Mouse (Mus musculus) erythroblast, embryonic 14.5 days (primary cell): Measurements from ENCODE around the gene Fto.

Experiments used
- GATA1 ChIP-seq: IDR thresholded peaks from 2 replicates; pipeline ENCODE4 v1.6.1; 2012; ENCODE audit warnings: low read length, inconsistent platforms, mixed read lengths
- TAL1 ChIP-seq: IDR thresholded peaks from 3 replicates; pipeline ENCODE4 v1.6.1; 2012; ENCODE audit warnings: low read length, inconsistent platforms, mixed read lengths

DNA sequence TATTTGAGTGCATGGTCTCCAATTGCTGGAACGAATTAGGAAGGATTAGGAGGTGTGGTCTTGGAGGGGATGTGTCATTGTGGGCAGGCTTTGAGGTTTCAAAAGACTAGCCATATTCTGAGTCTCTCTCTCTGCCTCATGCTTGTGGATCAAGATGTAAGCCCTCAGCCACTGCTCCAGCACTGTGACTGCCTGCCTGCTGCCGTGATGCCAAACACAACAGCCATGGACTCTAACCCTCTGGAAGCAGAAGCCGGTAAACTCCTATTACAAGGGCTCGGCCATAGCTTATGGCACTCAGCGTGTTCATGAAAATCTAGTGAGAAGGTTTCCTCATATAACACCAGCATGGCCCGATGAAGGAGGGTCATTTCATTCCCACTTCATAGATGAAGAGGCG, 36.5 kb downstream of the Fto start:
- TF ChIP-seq TAL1 (no peak), GATA1 (no peak)
